Mouse (Mus musculus) CH12.LX (cell line): ENCODE measurements around the gene Ppy. TPM values are rescaled to one million over a fixed set of nuclear protein-coding genes. Genes with fewer than 3 reads are reported as not detected.

Experiments
- DNase-seq: peaks from one replicate; pipeline ENCODE4 v3.0.0-alpha.2; 2013; ENCODE audit errors: extremely low read depth
- H3K27ac ChIP-seq: 2 replicates; pipeline ENCODE4 v1.5.1; 2012; ENCODE audit warnings: low read depth, mild to moderate bottlenecking, control low read depth, moderate library complexity; ENCODE audit not compliant: insufficient read depth
- H3K27me3 ChIP-seq: replicated peaks from 2 replicates; pipeline ENCODE3; 2012; ENCODE audit warnings: inconsistent platforms
- H3K36me3 ChIP-seq, 2 experiments: replicated peaks in 1 of 2; 2 replicates each; pipeline versions ENCODE3 to v1.6.1; 2012; ENCODE audit warnings: inconsistent platforms in 1 of 2, low read length in 1 of 2, mild to moderate bottlenecking in 1 of 2, mixed read lengths in 1 of 2, moderate library complexity in 1 of 2; ENCODE audit not compliant: control insufficient read depth in 1 of 2, insufficient read depth in 1 of 2
- H3K4me1 ChIP-seq, 2 experiments: 2 replicates each; pipeline ENCODE4 v1.6.1; 2012; ENCODE audit warnings: inconsistent platforms in 1 of 2, moderate library complexity in 1 of 2; ENCODE audit not compliant: insufficient read depth in 2 of 2, control insufficient read depth in 1 of 2
- H3K4me2 ChIP-seq: 2 replicates; pipeline ENCODE4 v1.6.1; 2012; ENCODE audit warnings: low read depth, mild to moderate bottlenecking, control low read depth; ENCODE audit not compliant: poor library complexity, insufficient read depth, severe bottlenecking
- H3K4me3 ChIP-seq, 3 experiments: fragments of 150-350 bp in 1 of 3; sonication (generic) in 1 of 3; replicated peaks in 1 of 3; 2 replicates each; pipeline versions ENCODE3 to v1.5.1; 2011 to 2012; ENCODE audit warnings: low read depth in 2 of 3, low read length in 2 of 3, mild to moderate bottlenecking in 2 of 3, moderate library complexity in 2 of 3, control low read depth in 1 of 3, improper control_type of control experiment in 1 of 3, inconsistent platforms in 1 of 3, mixed read lengths in 1 of 3; ENCODE audit not compliant: poor library complexity in 1 of 3
- H3K79me2 ChIP-seq: replicated peaks from 2 replicates; pipeline ENCODE4 v1.6.1; 2012; ENCODE audit warnings: mild to moderate bottlenecking, moderate library complexity; ENCODE audit not compliant: control insufficient read depth, poor library complexity, insufficient read depth, severe bottlenecking; ENCODE audit errors: extremely low read depth
- H3K9ac ChIP-seq: 2 replicates; pipeline ENCODE4 v1.6.1; 2012; ENCODE audit warnings: low read depth, mild to moderate bottlenecking, control low read depth, moderate library complexity; ENCODE audit not compliant: insufficient read depth
- H3K9me3 ChIP-seq: replicated peaks from 2 replicates; pipeline ENCODE3; 2012; ENCODE audit warnings: low read length, inconsistent platforms, mixed read lengths
- BHLHE40 ChIP-seq: IDR thresholded peaks from 2 replicates; pipeline ENCODE4 v1.6.1; 2011; ENCODE audit warnings: mild to moderate bottlenecking, low read depth, low read length, improper control_type of control experiment
- CHD1 ChIP-seq: IDR thresholded peaks from 2 replicates; pipeline ENCODE4 v1.6.1; 2012; ENCODE audit warnings: low read depth, low read length, improper control_type of control experiment, inconsistent platforms
- CHD2 ChIP-seq: IDR thresholded peaks from 2 replicates; pipeline ENCODE4 v1.6.1; 2011; ENCODE audit warnings: low read length, improper control_type of control experiment
- E2F4 ChIP-seq: IDR thresholded peaks from 2 replicates; pipeline ENCODE4 v1.6.1; 2011; ENCODE audit warnings: low read depth, low read length, improper control_type of control experiment; ENCODE audit not compliant: insufficient replicate concordance
- EP300 ChIP-seq: IDR thresholded peaks from 2 replicates; pipeline ENCODE4 v1.6.1; 2011; ENCODE audit warnings: low read length, improper control_type of control experiment
- HCFC1 ChIP-seq: IDR thresholded peaks from 2 replicates; pipeline ENCODE4 v1.6.1; 2012; ENCODE audit warnings: low read depth, mild to moderate bottlenecking, inconsistent platforms, low read length, improper control_type of control experiment
- MAX ChIP-seq: IDR thresholded peaks from 2 replicates; pipeline ENCODE4 v1.6.1; 2011; ENCODE audit warnings: low read length, improper control_type of control experiment
- MAZ ChIP-seq: IDR thresholded peaks from 2 replicates; pipeline ENCODE4 v1.6.1; 2012; ENCODE audit warnings: low read depth, mild to moderate bottlenecking, inconsistent platforms, low read length, improper control_type of control experiment, moderate library complexity
- MYC ChIP-seq: IDR thresholded peaks from 2 replicates; pipeline ENCODE4 v1.6.1; 2011; ENCODE audit warnings: low read depth, mild to moderate bottlenecking, improper control_type of control experiment, low read length
- POLR2AphosphoS2 ChIP-seq: IDR thresholded peaks from 2 replicates; pipeline ENCODE4 v1.6.1; 2011; ENCODE audit warnings: low read depth, low read length, improper control_type of control experiment
- RCOR1 ChIP-seq: conservative IDR thresholded peaks from 2 replicates; pipeline ENCODE4 v1.6.1; 2012; ENCODE audit warnings: low read depth, mild to moderate bottlenecking, inconsistent platforms, low read length, improper control_type of control experiment
- SMC3 ChIP-seq: IDR thresholded peaks from 2 replicates; pipeline ENCODE4 v1.6.1; 2011; ENCODE audit warnings: low read depth, low read length, improper control_type of control experiment
- TCF12 ChIP-seq: IDR thresholded peaks from 2 replicates; pipeline ENCODE4 v1.6.1; 2014; ENCODE audit warnings: low read depth, mild to moderate bottlenecking, inconsistent platforms, low read length, improper control_type of control experiment
- USF1 ChIP-seq: IDR thresholded peaks from 2 replicates; pipeline ENCODE4 v1.6.1; 2014; ENCODE audit warnings: low read depth, mild to moderate bottlenecking, inconsistent platforms, low read length, improper control_type of control experiment
- dilution Hi-C: fragments of 300-500 bp; cut with MboI; formaldehyde crosslinking; loops from 2 replicates; pipeline ENCODE4 v1.14.3; 2020; ENCODE audit warnings: low sequenced_read_pairs; ENCODE audit not compliant: extremely low pct_unique_long_range_greater_than_20kb, extremely low pct_ligation_motif_present
- in situ Hi-C: fragments of 300-500 bp; cut with MboI; formaldehyde crosslinking; loops from 3 replicates; pipeline ENCODE4 v1.14.3; 2019; ENCODE audit warnings: low sequenced_read_pairs, low pct_ligation_motif_present, low pct_unique_long_range_greater_than_20kb, mixed read lengths
- polyA plus RNA-seq: library from polyadenylated mRNA; unstranded; fragments of >175 nt; gene quantifications from 2 replicates; pipeline ENCODE4 v1.2.1, GENCODE M21; 2012; ENCODE audit warnings: low read depth; ENCODE audit not compliant: insufficient read length
- total RNA-seq, 2 experiments: library from RNA; depleted of rRNA; stranded (reverse); fragments of 300-350 nt in 1 of 2; fragments of >200 nt in 1 of 2; gene quantifications; 2 replicates each; pipeline ENCODE4 v1.2.3; 2012 to 2014

Gene Ppy
- total and polyA plus RNA-seq, 3 experiments = not detected

DNA sequence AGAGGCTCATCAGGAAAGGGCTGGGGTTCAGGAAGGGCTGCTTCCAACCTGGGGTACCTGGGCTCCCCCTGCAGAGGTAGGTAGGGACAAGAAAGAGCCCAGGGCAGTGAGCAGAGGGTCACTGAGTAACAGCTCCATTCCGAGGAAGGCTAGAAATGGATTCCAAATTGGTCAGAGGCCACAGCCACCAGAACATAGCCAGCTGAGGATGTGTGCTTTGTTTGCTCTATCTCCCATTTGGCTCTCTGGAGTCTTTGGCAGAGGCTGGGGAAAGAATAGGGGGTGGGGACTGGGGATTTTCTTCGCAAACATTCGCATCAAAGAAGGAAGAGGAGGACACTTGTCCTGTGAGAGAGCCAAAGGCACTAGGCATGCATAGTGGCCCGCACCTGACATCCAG lies 49.2 kb downstream of the Ppy start:
- DNase-seq = no peak
- no peak overlapping the region for H3K4me3 ChIP-seq
- no peak overlapping the region for H3K4me2 ChIP-seq
- no peaks in the 10 kb centered on the region for H3K36me3 ChIP-seq
- H3K27me3 ChIP-seq = peaks cover 92% of the 10 kb centered on the region
- no peaks in the 10 kb centered on the region for H3K9me3 ChIP-seq
- dilution Hi-C loops = no loop called here
- in situ Hi-C loops = no loop called here
- H3K4me1 ChIP-seq = peaks cover 0 to 2% of the 10 kb centered on the region in 2 experiments; a peak in 2 of 4 replicates
- no peak overlapping the region for H3K27ac ChIP-seq
- H3K9ac ChIP-seq = no peak overlapping the region
- TF ChIP-seq MYC (no peak), BHLHE40 (no peak), EP300 (no peak), USF1 (no peak), CHD1 (no peak), MAZ (no peak), POLR2AphosphoS2 (no peak), HCFC1 (no peak)
- H3K79me2 ChIP-seq = no peaks in the 10 kb centered on the region

GRCm38 (mm10) chr11:102051541-102051940 lies 49.6 kb downstream of the Ppy start:
- TF ChIP-seq POLR2AphosphoS2 (no peak), MAX (no peak), RCOR1 (no peak), SMC3 (no peak), EP300 (no peak), USF1 (no peak), TCF12 (no peak), CHD2 (no peak), E2F4 (no peak)
- TF ChIP-seq, all 38 proteins: peak for 0
- in situ Hi-C loops (no loop called here), dilution Hi-C loops (no loop called here)
- H3K27me3 ChIP-seq = peaks cover 92% of the 10 kb centered on the region
- DNase-seq = no peak
- no peaks in the 10 kb centered on the region for H3K36me3 ChIP-seq
- no peak overlapping the region for H3K9ac ChIP-seq
- no peak overlapping the region for H3K4me3 ChIP-seq
- no peak overlapping the region for H3K27ac ChIP-seq
- H3K9me3 ChIP-seq = no peaks in the 10 kb centered on the region
- H3K4me1 ChIP-seq = peaks cover 0 to 2% of the 10 kb centered on the region in 2 experiments; a peak in 2 of 4 replicates
- H3K79me2 ChIP-seq = no peaks in the 10 kb centered on the region
- no peak overlapping the region for H3K4me2 ChIP-seq

Other genes with a start within 250 kb of the Ppy start
- gene Meox1, start 206.9 kb downstream of the Ppy start, total RNA-seq (2012; rRNA removed) = not detected in 2 replicates
- gene Meox1, start 206.9 kb downstream of the Ppy start, total RNA-seq (2014; rRNA removed) = not detected in 2 replicates
- gene Meox1, start 206.9 kb downstream of the Ppy start, polyA plus RNA-seq = not detected in 2 replicates
- gene Sost, start 134.3 kb downstream of the Ppy start, total RNA-seq (2012; rRNA removed) = not detected in 2 replicates
- gene Sost, start 134.3 kb downstream of the Ppy start, total RNA-seq (2014; rRNA removed) = not detected in 2 replicates
- not detected in 2 replicates for gene Sost, start 134.3 kb downstream of the Ppy start, polyA plus RNA-seq
- not detected in 2 replicates for gene Cfap97d1, start 117.0 kb downstream of the Ppy start, total RNA-seq (2012; rRNA removed)
- not detected in 2 replicates for gene Cfap97d1, start 117.0 kb downstream of the Ppy start, total RNA-seq (2014; rRNA removed)
- not detected in 2 replicates for gene Cfap97d1, start 117.0 kb downstream of the Ppy start, polyA plus RNA-seq
- 17.9 and 20.8 TPM in 2 replicates for gene Dusp3, start 114.3 kb downstream of the Ppy start, total RNA-seq (2012; rRNA removed)
- 5.6 and 7.5 TPM in 2 replicates for gene Dusp3, start 114.3 kb downstream of the Ppy start, total RNA-seq (2014; rRNA removed)
- 19.2 and 23.6 TPM in 2 replicates for gene Dusp3, start 114.3 kb downstream of the Ppy start, polyA plus RNA-seq
- gene Mpp3, start 72.9 kb downstream of the Ppy start, total RNA-seq (2012; rRNA removed) = 3.8 and 4.6 TPM in 2 replicates
- 0.12 and 0.15 TPM in 2 replicates for gene Mpp3, start 72.9 kb downstream of the Ppy start, total RNA-seq (2014; rRNA removed)
- 0.30 and 0.31 TPM in 2 replicates for gene Mpp3, start 72.9 kb downstream of the Ppy start, polyA plus RNA-seq
- not detected in 2 replicates for gene Cd300lg, start 59.8 kb downstream of the Ppy start, total RNA-seq (2012; rRNA removed)
- gene Cd300lg, start 59.8 kb downstream of the Ppy start, total RNA-seq (2014; rRNA removed) = not detected in 2 replicates
- not detected in 2 replicates for gene Cd300lg, start 59.8 kb downstream of the Ppy start, polyA plus RNA-seq
- 1.4 and 3.1 TPM in 2 replicates for gene Mpp2, start 12.8 kb downstream of the Ppy start, total RNA-seq (2012; rRNA removed)
- gene Mpp2, start 12.8 kb downstream of the Ppy start, total RNA-seq (2014; rRNA removed) = 0.35 and 0.46 TPM in 2 replicates
- 0.76 and 0.83 TPM in 2 replicates for gene Mpp2, start 12.8 kb downstream of the Ppy start, polyA plus RNA-seq
- gene Pyy, start 6.5 kb upstream of the Ppy start, total RNA-seq (2012; rRNA removed) = not detected in 2 replicates
- not detected in 2 replicates for gene Pyy, start 6.5 kb upstream of the Ppy start, total RNA-seq (2014; rRNA removed)
- gene Pyy, start 6.5 kb upstream of the Ppy start, polyA plus RNA-seq = not detected in 2 replicates
- not detected in 2 replicates for gene Nags, start 44.2 kb upstream of the Ppy start, total RNA-seq (2012; rRNA removed)
- not detected in 2 replicates for gene Nags, start 44.2 kb upstream of the Ppy start, total RNA-seq (2014; rRNA removed)
- not detected in 2 replicates for gene Nags, start 44.2 kb upstream of the Ppy start, polyA plus RNA-seq
- gene Tmem101, start 55.1 kb upstream of the Ppy start, total RNA-seq (2012; rRNA removed) = 56.7 and 63.1 TPM in 2 replicates
- 36.1 and 38.5 TPM in 2 replicates for gene Tmem101, start 55.1 kb upstream of the Ppy start, total RNA-seq (2014; rRNA removed)
- gene Tmem101, start 55.1 kb upstream of the Ppy start, polyA plus RNA-seq = 29.7 and 35.4 TPM in 2 replicates
- gene Lsm12, start 84.0 kb upstream of the Ppy start, total RNA-seq (2012; rRNA removed) = 66.9 and 78.7 TPM in 2 replicates
- gene Lsm12, start 84.0 kb upstream of the Ppy start, total RNA-seq (2014; rRNA removed) = 70.0 and 78.9 TPM in 2 replicates
- gene Lsm12, start 84.0 kb upstream of the Ppy start, polyA plus RNA-seq = 164 and 185 TPM in 2 replicates
- 31.9 and 34.7 TPM in 2 replicates for gene G6pc3, start 88.3 kb upstream of the Ppy start, total RNA-seq (2012; rRNA removed)
- gene G6pc3, start 88.3 kb upstream of the Ppy start, total RNA-seq (2014; rRNA removed) = 26.3 and 31.3 TPM in 2 replicates
- gene G6pc3, start 88.3 kb upstream of the Ppy start, polyA plus RNA-seq = 65.6 and 72.3 TPM in 2 replicates
- gene Hdac5, start 128.8 kb upstream of the Ppy start, total RNA-seq (2012; rRNA removed) = 49.6 and 49.9 TPM in 2 replicates
- gene Hdac5, start 128.8 kb upstream of the Ppy start, total RNA-seq (2014; rRNA removed) = 23.3 and 24.9 TPM in 2 replicates
- gene Hdac5, start 128.8 kb upstream of the Ppy start, polyA plus RNA-seq = 46.4 and 53.9 TPM in 2 replicates
- gene BC030867, start 147.6 kb upstream of the Ppy start, total RNA-seq (2012; rRNA removed) = 25.6 and 26.2 TPM in 2 replicates
- gene BC030867, start 147.6 kb upstream of the Ppy start, total RNA-seq (2014; rRNA removed) = 9.7 and 11.4 TPM in 2 replicates
- gene BC030867, start 147.6 kb upstream of the Ppy start, polyA plus RNA-seq = 34.0 and 35.2 TPM in 2 replicates
- 0.04 TPM in 1 of 2 replicates, not detected in the other for gene Asb16, start 167.4 kb upstream of the Ppy start, total RNA-seq (2012; rRNA removed)
- gene Asb16, start 167.4 kb upstream of the Ppy start, total RNA-seq (2014; rRNA removed) = not detected in 2 replicates
- gene Asb16, start 167.4 kb upstream of the Ppy start, polyA plus RNA-seq = not detected in 2 replicates
- 27.8 and 31.0 TPM in 2 replicates for gene Tmub2, start 183.6 kb upstream of the Ppy start, total RNA-seq (2012; rRNA removed)
- gene Tmub2, start 183.6 kb upstream of the Ppy start, total RNA-seq (2014; rRNA removed) = 24.8 and 27.0 TPM in 2 replicates
- 32.4 and 32.9 TPM in 2 replicates for gene Tmub2, start 183.6 kb upstream of the Ppy start, polyA plus RNA-seq
- 46.6 and 51.3 TPM in 2 replicates for gene Atxn7l3, start 195.3 kb upstream of the Ppy start, total RNA-seq (2012; rRNA removed)
- 38.3 and 40.7 TPM in 2 replicates for gene Atxn7l3, start 195.3 kb upstream of the Ppy start, total RNA-seq (2014; rRNA removed)
- 52.0 and 59.0 TPM in 2 replicates for gene Atxn7l3, start 195.3 kb upstream of the Ppy start, polyA plus RNA-seq
- gene Ubtf, start 218.4 kb upstream of the Ppy start, total RNA-seq (2012; rRNA removed) = 126 and 142 TPM in 2 replicates
- gene Ubtf, start 218.4 kb upstream of the Ppy start, total RNA-seq (2014; rRNA removed) = 89.9 and 99.8 TPM in 2 replicates
- gene Ubtf, start 218.4 kb upstream of the Ppy start, polyA plus RNA-seq = 124 and 149 TPM in 2 replicates